Mouse (Mus musculus): Measurements from ENCODE around the gene Il3.

DNA sequence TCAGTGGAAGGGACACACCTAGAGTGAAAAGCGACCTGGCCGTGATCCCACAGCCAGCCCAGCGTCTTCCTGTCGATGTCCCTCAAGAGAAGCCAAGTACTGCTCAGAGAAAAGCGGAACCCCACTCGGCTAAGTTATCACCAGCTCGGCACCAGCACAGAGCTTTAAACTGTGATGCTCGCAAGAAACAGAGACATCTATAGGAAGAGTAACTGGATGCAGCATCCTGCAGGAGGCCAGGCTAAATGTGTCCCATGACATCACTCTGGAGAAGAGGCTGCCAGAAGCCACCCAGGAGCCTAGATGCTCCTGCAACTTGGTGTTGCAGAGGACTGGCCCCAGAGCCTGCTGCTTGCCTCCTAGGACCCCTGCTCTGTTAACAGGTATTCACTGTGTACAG is 34.9 kb upstream of the Il3 start:
- TF ChIP-seq CTCF (IDR thresholded peaks at IDR 0.05) (no peak), EP300 (IDR thresholded peaks at IDR 0.05) (no peak)
